Comparison of ENCODE assay signal across 10 mouse cellular contexts in the genomic region with DNA sequence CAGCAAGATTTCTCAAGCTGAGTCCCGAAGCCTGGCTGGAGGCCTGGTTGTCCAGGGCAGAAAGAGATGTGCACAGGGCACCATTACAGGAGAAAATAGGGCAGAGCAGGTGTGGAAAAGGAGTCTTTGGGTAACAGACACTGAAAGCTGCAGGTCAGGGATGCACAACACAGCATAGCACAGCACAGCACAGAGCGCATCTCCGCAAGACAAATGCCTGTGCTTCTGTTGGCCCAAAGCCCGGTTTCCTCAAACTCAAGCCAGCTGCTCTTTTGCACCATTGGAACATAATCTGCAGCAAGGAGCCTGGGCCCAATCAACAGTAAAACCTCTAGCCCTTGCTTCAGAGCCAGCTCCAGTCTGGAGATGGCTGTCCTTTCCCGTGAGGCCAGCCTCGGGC.
DNase-seq lines count a peak whose midpoint lies in the region; ATAC-seq lines count a peak whose summit lies in the region.
"Had no signal": no experiment of that assay in that cellular context is flagged by ENCODE, and none has a peak within 500 bp of the region (broad histone marks: within the 10 kb centered on the region; RNA-seq: fewer than 3 reads in every experiment).

No protein-coding gene starts in this region.

- H3K36me3 ChIP-seq in kidney, embryonic 14.5 days (ENCODE audit: control insufficient read depth, insufficient read depth, low read length), result no peaks in the 10 kb centered on the region
- H3K36me3 ChIP-seq: G1E had no signal

- H3K27ac ChIP-seq in kidney, embryonic 14.5 days (ENCODE audit: low read depth, low read length), result no peak overlapping the region

- H3K27me3 ChIP-seq in kidney, embryonic 14.5 days (ENCODE audit: control insufficient read depth, insufficient read depth, low read length), result no peaks in the 10 kb centered on the region

- no peak overlapping the region for H3K4me2 ChIP-seq in kidney, embryonic 14.5 days (replicated peaks; ENCODE audit: low read depth, low read length)

- H3K9ac ChIP-seq in kidney, embryonic 14.5 days (ENCODE audit: low read depth, low read length), result no peak overlapping the region

- WGBS in kidney, embryonic 14.5 days, result 73% methylated on average over 6 of the region's 6 CpGs

- ATAC-seq in kidney, embryonic 14.5 days (ENCODE audit: low FRiP score, low TSS enrichment), result no peak

- H3K4me3 ChIP-seq in kidney, embryonic 14.5 days (ENCODE audit: low read length), result no peak overlapping the region
- H3K4me3 ChIP-seq: erythroblast, embryonic 14.5 days had no signal

- H3K9me3 ChIP-seq in kidney, embryonic 14.5 days (ENCODE audit: control insufficient read depth, low read length), result no peaks in the 10 kb centered on the region

- no peaks in the 10 kb centered on the region for H3K4me1 ChIP-seq in kidney, embryonic 14.5 days (ENCODE audit: control insufficient read depth, insufficient read depth, low read length)

- DNase-seq in kidney, adult 18-20 months, result peak; percentile 17
- DNase-seq in cerebellum, adult 11-12 months, result peak; percentile 71
- peak; percentile 54 for DNase-seq in gastrocnemius, adult 18-20 months (ENCODE audit: low spot score)
- DNase-seq in kidney, postnatal 4 days, result peak; percentile 76 to 81
- peak; percentile 44 to 59 for DNase-seq in lung, postnatal 4 days
- no peak for DNase-seq in thymus, postnatal 10 days (ENCODE audit: low spot score in 2 of 2)
- no peak for DNase-seq in yolk sac, embryonic 10.5 days (ENCODE audit: low spot score)

Comparison
In these comparisons a context has a peak if more than half of its experiments do, and no peak if none do; other contexts are left out.
1. DNase-seq: peak in kidney, adult 18-20 months (single experiment), cerebellum, adult 11-12 months (single experiment), gastrocnemius, adult 18-20 months (single experiment), kidney, postnatal 4 days (2 of 2) and lung, postnatal 4 days (2 of 2); none in thymus, postnatal 10 days (0 of 2) and yolk sac, embryonic 10.5 days (single experiment).